Mouse (Mus musculus) bone marrow, adult 2 months (tissue): ENCODE data around the gene Magi2. TPM values are rescaled to one million over a fixed set of nuclear protein-coding genes. Genes with fewer than 3 reads are reported as not detected.

Experiments
- H3K27ac ChIP-seq: fragments of 200-500 bp; 2 replicates; pipeline ENCODE4 v1.5.1; 2012; ENCODE audit warnings: low read depth, mild to moderate bottlenecking, control low read depth, inconsistent platforms, low read length; ENCODE audit not compliant: control insufficient read depth, poor library complexity, insufficient read depth
- H3K4me1 ChIP-seq: fragments of 200-500 bp; 2 replicates; pipeline ENCODE4 v1.6.1; 2011; ENCODE audit warnings: low read length; ENCODE audit not compliant: control insufficient read depth, insufficient read depth
- H3K4me3 ChIP-seq: fragments of 200-500 bp; replicated peaks from 2 replicates; pipeline ENCODE3; 2011; ENCODE audit warnings: mild to moderate bottlenecking, low read depth, low read length, control low read depth; ENCODE audit not compliant: control insufficient read depth
- CTCF ChIP-seq: fragments of 200-500 bp; IDR thresholded peaks from 2 replicates; pipeline ENCODE4 v1.5.1; 2011; ENCODE audit warnings: low read length, control low read depth; ENCODE audit not compliant: control insufficient read depth, insufficient read depth
- POLR2A ChIP-seq: fragments of 200-500 bp; IDR thresholded peaks from 2 replicates; pipeline ENCODE4 v1.6.1; 2011; ENCODE audit warnings: low read depth, mild to moderate bottlenecking, control low read depth, low read length, borderline replicate concordance; ENCODE audit not compliant: control insufficient read depth
- WGBS: fragments of 180-500 bp; shearing (Covaris S2); methylation state at CpG from one replicate; pipeline ENCODE4 v1.1.7; 2018; 5-methylcytosine and 5-hydroxymethylcytosine counted together
- polyA plus RNA-seq: library from polyadenylated mRNA; stranded (reverse); fragments of >200 nt; gene quantifications from 2 replicates; pipeline ENCODE4 v1.2.4, GENCODE M21; 2011; ENCODE audit warnings: low replicate concordance; ENCODE audit not compliant: missing spikeins, insufficient read depth, insufficient read length

The Magi2 gene
- polyA plus RNA-seq, 1 experiment, result 0.47 TPM

DNA sequence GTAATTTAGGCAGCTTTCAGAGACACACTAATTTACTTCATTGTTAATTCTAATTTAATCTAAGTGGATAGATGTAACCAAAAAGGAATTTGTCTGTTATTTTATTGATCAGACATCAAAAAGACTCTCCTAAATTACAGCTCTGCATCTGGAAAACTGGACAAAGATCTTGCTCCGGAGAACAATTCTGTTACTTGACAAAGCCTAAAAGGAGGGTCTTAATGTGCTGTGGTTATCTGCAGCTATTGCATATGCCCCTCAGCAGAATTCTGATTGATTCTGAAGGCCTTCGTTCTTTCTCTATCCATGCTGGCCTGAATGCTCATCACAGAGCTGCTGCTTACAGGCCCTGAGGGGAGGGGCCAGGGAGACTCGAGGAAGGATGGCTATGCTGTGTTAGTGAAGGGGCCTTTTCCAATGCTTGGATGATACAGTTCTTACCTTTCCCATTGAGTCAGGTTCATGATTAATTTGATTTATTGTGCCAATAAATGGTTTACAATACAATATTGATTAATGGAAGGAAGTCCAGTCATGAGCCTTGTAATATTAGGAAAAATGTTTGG is 842.2 kb downstream of the Magi2 start:
- no peaks in the 10 kb centered on the region for H3K4me1 ChIP-seq
- WGBS, result 78% methylated on average over 3 of the region's 3 CpGs
- TF ChIP-seq POLR2A (no peak), CTCF (no peak)
- no peak overlapping the region for H3K27ac ChIP-seq
- no peak overlapping the region for H3K4me3 ChIP-seq

DNA sequence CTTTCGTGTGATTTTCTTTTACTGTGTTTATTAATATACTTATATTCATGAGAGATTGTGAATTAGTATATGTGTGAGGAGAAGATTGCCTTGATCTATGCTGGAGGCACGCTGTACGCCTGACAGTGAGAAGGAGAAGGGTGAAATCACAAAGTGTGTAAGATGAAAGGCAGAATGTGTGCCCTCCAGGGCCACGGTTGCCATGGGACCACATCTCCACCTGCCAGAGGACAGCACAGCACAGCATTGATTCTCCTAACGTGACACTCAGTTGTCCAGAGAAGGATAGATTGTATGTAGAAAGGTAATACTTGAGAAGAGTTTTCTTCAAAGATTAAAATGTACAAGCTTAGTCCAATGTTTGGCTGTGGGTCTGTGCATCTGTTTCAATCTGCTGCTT is 847.3 kb downstream of the Magi2 start:
- no peak overlapping the region for H3K27ac ChIP-seq
- H3K4me3 ChIP-seq, result no peak overlapping the region
- H3K4me1 ChIP-seq, result no peaks in the 10 kb centered on the region
- TF ChIP-seq POLR2A, result no peak
- TF ChIP-seq CTCF, result no peak
- 84% methylated on average over 5 of the region's 5 CpGs for WGBS

DNA sequence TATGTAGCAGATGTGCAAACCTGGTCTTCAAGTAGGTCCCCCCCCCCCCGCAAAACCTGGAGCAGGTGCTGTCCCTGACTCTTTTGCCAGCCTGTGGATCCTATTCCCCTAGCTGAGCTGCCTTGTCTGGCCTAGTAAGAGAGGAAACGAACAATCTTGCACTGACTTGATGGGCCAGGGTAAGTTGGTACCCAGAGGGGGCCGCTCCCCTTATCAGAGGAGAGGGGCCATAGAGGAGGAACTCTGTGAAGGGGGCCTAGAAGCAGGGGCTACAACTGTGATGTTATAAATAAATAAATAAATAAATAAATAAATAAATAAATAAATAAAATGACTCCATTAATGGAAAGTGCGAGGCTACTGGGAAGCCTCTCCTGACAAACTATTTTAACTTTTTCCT is 848.0 kb downstream of the Magi2 start:
- H3K4me3 ChIP-seq, result no peak overlapping the region
- no peak for TF ChIP-seq POLR2A
- TF ChIP-seq CTCF, result no peak
- WGBS, result 83% methylated on average over 4 of the region's 4 CpGs
- H3K4me1 ChIP-seq, result no peaks in the 10 kb centered on the region
- no peak overlapping the region for H3K27ac ChIP-seq

GRCm38 (mm10) chr5:20078931-20079330 is 852.1 kb downstream of the Magi2 start:
- TF ChIP-seq POLR2A (no peak), CTCF (no peak)
- no peaks in the 10 kb centered on the region for H3K4me1 ChIP-seq
- WGBS, result 76% methylated on average over 7 of the region's 7 CpGs
- no peak overlapping the region for H3K4me3 ChIP-seq
- no peak overlapping the region for H3K27ac ChIP-seq

DNA sequence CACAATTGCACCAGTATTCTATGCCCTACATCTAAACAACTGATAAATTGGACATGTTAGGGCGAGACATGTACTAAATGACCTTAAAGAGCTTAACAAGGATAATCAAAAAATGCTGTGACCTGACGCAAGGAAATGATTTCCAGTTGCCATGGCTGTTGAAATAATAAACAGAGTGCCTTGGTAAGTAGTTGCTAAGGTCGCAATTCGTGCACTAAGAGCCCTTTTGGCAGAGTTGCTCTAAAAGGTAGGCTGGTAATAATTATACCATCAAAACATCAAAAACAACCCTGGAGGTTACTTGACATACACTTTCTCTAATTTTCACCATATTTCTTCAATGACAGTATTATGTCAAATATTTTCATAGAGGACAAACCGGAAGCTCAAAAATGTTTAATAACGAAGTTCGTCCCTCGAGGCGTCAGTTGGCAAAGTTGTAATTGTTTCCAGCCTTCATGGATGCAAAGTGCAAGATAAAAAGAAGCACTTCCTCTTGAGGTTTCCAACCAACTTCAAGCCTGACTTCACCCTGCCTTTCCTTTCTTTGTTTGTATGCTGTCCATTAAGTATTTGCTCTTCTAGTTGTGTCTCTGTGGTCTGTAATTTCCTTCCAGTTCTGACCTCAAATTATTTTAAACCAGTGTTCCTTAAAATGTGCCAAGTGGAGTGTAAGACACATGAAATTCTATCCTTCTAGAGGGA is 853.9 kb downstream of the Magi2 start:
- TF ChIP-seq CTCF, result no peak
- TF ChIP-seq POLR2A, result no peak
- H3K4me3 ChIP-seq, result no peak overlapping the region
- H3K27ac ChIP-seq, result no peak overlapping the region
- 16% methylated on average over 9 of the region's 9 CpGs for WGBS
- no peaks in the 10 kb centered on the region for H3K4me1 ChIP-seq

- WGBS, result 52% methylated on average over 1 of the region's 1 CpGs
- H3K4me3 ChIP-seq, result no peak overlapping the region
- no peaks in the 10 kb centered on the region for H3K4me1 ChIP-seq
- TF ChIP-seq POLR2A (no peak), CTCF (no peak)
- H3K27ac ChIP-seq, result no peak overlapping the region
These were observed 855.5 kb downstream of the Magi2 start for GRCm38 (mm10) chr5:20082368-20082767.

- Histone ChIP-seq H3K4me3 (no peak overlapping the region), H3K4me1 (no peaks in the 10 kb centered on the region), H3K27ac (no peak overlapping the region)
- TF ChIP-seq CTCF, result no peak
- no peak for TF ChIP-seq POLR2A
- WGBS, result 59% methylated on average over 6 of the region's 6 CpGs
These were observed 860.2 kb downstream of the Magi2 start for GRCm38 (mm10) chr5:20087083-20087482.

- no peak for TF ChIP-seq POLR2A
- TF ChIP-seq CTCF, result no peak
- Histone ChIP-seq H3K4me1 (no peaks in the 10 kb centered on the region), H3K4me3 (no peak overlapping the region), H3K27ac (no peak overlapping the region)
These were observed 877.0 kb downstream of the Magi2 start for GRCm38 (mm10) chr5:20103869-20104268.
